Mouse (Mus musculus) thymus, postnatal 10 days (tissue): ENCODE data around the gene Mup6.
A peak's percentile ranks its signal among the peaks of the same experiment; 100 is the strongest.
"Not testable (repeated sequence)": the region's sequence is repeated elsewhere in the genome, so short reads cannot be mapped to it uniquely, and the experiment has no call there.

Experiments used
- DNase-seq, 2 experiments: peaks; one replicate each; pipeline ENCODE4 v3.0.0; 2021; ENCODE audit warnings: low spot score in 2 of 2

The Mup6 gene

DNA sequence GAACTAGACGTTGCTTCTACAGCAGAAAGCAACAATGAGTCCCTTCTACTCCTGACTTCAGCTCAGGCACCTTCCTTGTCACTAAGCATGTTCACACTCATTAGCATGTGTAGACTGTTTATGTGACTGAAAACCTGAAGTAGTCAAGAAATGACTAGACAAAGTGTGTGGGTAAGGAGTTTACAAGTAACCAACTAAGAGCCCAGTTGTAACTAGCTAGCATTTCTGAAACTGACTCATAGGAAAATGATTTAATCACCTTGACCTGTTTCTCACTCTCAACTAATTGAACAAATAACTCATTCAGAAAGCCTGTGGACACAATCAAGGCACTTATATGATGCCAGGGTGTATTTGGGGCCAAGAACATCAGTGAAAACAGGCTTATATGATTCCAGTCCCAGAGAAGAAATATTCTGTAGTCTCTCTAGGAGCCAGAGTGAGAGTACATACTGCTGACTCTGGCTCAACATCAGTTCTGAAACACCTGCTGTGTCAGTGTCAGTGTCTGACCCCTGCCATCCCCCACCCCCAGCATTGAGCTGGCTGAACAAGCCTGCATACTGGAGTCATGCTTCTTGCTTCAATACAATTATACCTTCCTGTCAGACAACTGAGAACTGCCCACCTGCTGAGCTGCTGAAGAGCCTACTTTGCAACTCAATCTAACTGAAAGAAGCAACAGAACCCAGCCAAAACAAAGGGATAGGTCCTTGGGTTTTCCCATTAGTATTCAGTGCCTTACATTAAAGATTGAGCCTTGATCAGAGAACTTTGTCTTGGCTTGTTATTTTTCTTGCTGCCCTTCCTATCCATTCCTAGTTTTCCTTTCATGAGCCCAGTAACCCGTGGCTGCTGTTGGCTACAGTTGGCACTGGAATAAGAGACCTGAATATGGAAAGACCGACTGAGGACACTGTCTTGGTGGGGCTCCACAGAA, at the start of gene Mup6:
Mup6 (plus strand) TSS at position 890 of the 940 bp plus-strand sequence.
- DNase-seq: no peak

- no peak for DNase-seq
Observed at GRCm38 (mm10) chr4:59914608-59915403, 49.3 kb upstream of the Mup6 start, which contains the start of gene Slc46a2. Slc46a2 (minus strand) TSS chr4:59915056.

DNA sequence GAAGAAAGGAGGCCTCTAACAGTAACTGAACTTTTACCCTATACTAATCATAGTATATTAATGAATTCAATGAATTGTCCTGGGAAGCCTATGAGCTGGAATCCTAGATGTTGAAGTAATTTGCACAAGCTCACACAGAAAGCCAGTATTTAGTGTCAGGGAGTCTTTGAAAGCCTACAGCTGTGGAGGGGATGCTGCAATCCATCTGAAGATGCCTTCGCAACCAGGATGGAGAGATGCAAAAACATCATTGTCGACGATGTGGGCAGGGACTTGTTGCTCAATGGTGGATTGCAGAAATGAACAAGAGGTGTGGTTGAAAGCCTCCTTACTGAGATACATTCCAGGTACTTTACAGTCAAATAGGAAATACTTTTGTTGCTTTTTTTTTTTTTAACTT, 46.1 kb upstream of the Mup6 start:
- no peak for DNase-seq

DNA sequence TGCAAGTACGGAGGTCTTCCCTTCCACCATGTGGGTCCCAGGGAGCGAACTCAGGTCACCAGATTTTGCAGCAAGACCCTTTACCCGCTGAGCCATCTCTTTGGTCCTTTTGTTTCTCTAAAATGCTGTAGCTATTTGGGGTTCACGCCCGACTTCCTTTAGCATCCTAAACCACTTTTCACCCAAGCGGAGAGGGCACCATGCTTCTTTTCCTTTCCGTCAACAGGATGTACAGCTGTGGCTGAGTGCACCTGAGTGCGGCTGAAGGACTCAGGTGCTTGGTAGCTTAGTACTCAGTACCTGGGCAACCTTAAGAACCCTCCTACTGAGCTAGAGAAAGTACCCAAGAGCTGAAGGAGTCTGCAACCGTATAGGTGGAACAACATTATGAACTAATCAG, 39.0 kb upstream of the Mup6 start:
- peak; percentile 16 to 18 for DNase-seq

GRCm38 (mm10) chr4:59927666-59928065, 36.4 kb upstream of the Mup6 start:
- DNase-seq: no peak

- DNase-seq: peak; percentile 74 to 87
Observed at GRCm38 (mm10) chr4:59928347-59928746, 35.7 kb upstream of the Mup6 start.

DNA sequence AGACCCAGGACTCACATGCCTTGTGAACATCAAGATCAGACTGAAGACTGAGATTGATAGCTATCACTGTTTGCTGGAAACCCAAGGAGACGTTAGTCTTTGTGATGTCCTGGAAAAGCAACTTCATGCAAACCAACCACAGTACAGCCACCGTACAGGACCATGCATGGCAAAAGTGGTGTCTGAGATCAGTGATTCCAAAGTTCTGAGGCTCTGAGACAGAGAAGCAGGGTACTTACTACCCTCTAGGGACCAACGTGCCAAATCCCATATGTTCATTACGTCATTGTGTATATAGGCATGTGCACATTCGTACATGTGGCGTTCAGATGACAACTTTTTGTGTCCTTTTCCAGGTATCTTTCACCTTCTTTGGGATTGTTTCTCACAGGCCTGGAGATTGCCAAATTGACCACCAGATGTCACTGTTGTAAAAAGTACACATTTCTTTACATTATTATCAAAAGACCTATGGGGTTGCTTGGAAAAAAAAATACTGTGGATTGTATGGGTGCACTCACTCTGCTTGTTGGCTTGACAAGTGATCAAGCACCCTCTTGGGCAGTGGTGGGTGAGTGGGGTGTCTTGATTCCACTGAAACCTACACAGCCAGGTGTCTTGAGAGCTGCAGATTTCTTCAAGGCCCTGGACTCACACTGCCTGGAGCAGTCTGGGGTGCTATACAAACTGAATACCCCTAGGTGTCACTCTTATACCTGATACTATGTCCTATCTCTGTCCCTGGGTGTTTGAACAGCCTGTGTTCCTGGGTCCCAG, 31.4 kb upstream of the Mup6 start:
- DNase-seq: no peak

DNA sequence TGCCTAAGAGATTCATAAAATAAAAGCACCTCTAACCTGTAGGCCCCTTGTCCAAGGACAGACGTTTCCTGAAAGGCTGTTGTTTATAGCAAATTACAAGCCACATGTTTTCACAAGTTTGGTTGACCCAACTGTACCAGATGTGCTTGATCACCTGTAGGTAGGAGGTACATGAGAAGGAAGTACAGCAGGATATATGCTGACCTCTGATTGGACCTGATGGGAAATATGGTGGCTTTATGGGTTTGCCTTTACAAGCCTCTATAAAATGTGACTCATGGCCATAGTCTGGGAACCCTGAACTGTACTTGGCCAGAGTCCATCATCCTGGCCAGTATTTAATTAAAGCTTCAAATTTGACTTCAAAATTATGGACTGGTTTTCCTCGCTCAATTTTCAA, 26.6 kb upstream of the Mup6 start:
- no peak for DNase-seq

DNA sequence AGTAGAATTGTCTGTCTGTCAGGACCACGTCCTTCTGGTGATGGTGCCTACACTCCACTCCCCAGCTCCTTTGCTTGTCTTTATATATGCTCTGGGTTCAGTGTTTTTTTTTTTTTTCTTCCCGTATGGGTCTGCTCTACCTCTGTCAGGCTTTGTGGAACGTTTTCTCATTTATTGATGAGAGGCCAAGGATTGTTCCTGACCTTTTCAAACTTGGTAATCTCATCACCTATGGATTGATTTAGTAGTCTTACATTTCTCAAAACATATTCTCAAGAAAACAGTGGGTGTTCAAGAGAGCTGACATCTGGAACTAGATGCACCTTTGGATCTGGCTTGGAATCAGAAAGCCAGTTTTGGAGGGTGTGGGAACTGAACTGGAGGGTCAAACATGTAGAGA, 3.5 kb upstream of the Mup6 start, which contains the start of gene Mup4:
Mup4 (minus strand) TSS at position 101 of the 400 bp plus-strand sequence.
- DNase-seq: no peak

DNA sequence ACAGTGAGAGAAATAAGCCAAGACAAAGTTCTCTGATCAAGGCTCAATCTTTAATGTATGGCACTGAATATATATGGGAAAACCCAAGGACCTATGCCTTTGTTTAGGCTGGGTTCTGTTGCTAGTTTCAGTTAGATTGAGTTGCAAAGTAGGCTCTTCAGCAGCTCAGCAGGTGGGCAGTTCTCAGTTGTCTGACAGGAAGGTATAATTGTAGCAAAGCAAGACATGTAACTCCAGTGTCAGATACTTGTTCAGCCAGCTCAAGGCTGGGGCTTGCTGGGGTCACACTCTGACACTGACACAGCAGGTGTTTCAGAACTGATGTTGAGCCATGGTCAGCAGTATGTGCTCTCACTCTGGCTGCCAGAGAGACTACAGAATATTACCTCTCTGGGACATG, 33.8 kb downstream of the Mup6 start:
- DNase-seq: not testable (repeated sequence)

DNA sequence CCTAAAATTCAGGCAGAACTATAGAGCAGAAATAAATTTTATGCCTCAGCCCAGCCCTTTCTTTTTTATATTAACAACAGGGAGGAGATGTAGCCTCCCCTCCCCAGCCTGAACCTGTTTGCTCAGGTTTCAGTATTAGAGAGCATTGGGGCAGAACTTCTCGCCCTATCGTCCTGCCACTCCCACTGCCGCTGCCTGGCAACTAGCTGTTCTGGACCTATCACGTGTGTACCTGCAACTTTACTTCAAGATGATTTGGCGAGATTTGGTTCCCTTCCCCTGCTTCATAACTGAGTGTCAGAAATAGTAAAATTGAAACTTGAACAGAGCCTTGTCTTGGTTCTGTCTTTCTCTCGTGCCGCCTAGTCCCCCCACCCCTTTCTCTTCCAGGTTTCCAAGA, 56.0 kb downstream of the Mup6 start:
- not testable (repeated sequence) for DNase-seq

- DNase-seq: not testable (repeated sequence)
Observed at GRCm38 (mm10) chr4:60029334-60030111, 65.4 kb downstream of the Mup6 start.
